14 mouse cellular contexts compared by ENCODE assay signal in genomic region chr5:21329672-21330665, GRCm38 (mm10). TPM values are rescaled to one million over a fixed set of nuclear protein-coding genes. Genes with fewer than 3 reads are reported as not detected.
DNase-seq lines count a peak whose midpoint lies in the region; ATAC-seq and TF ChIP-seq lines count a peak whose summit lies in the region.
"Had no signal": no experiment of that assay in that cellular context is flagged by ENCODE, and none has a peak within 500 bp of the region (broad histone marks: within the 10 kb centered on the region; RNA-seq: fewer than 3 reads in every experiment).

No protein-coding gene starts in this region.

- no peak; the same call in 1 of the 2 replicates for ATAC-seq in midbrain, embryonic 15.5 days (replicated peaks)
- peak; percentile 85 for ATAC-seq in heart, embryonic 16.5 days (replicated peaks; ENCODE audit: extremely low read depth, insufficient read depth, low FRiP score)

- H3K9me3 ChIP-seq in midbrain, embryonic 10.5 days (replicated peaks): 0 out of 2 replicates have a peak, but pooled peaks cover 3% of the 10 kb centered on the region
- no peaks in the 10 kb centered on the region for H3K9me3 ChIP-seq in midbrain, embryonic 15.5 days
- no peaks in the 10 kb centered on the region for H3K9me3 ChIP-seq in heart, embryonic 16.5 days (replicated peaks; ENCODE audit: control insufficient read depth, low read length)
- H3K9me3 ChIP-seq: G1E; liver, embryonic 15.5 days; megakaryocyte, embryonic 14.5 days had no signal

- TF ChIP-seq POLR2A in small intestine, adult 2 months (IDR thresholded peaks at IDR 0.05; ENCODE audit: low read depth, low read length): no peak

- peaks cover 20% of the 10 kb centered on the region for H3K4me1 ChIP-seq in midbrain, embryonic 10.5 days
- 0 out of 2 replicates have a peak, but pooled peaks cover 3% of the 10 kb centered on the region for H3K4me1 ChIP-seq in midbrain, embryonic 15.5 days
- peaks cover 38% of the 10 kb centered on the region for H3K4me1 ChIP-seq in heart, embryonic 16.5 days (ENCODE audit: control insufficient read depth, insufficient read depth, low read length)
- peaks cover 6% of the 10 kb centered on the region; the same call in 1 of the 2 replicates for H3K4me1 ChIP-seq in small intestine, adult 2 months (ENCODE audit: control insufficient read depth, insufficient read depth, insufficient read length, low read length)
- H3K4me1 ChIP-seq: liver, embryonic 15.5 days had no signal

- WGBS in midbrain, embryonic 10.5 days: 42% methylated on average over 11 of the region's 11 CpGs
- 36% methylated on average over 11 of the region's 11 CpGs for WGBS in midbrain, embryonic 15.5 days
- WGBS in heart, embryonic 16.5 days: 31% methylated on average over 11 of the region's 11 CpGs
- whole genome bisulfite sequencing in small intestine, adult 2 months: 79% methylated on average over 11 of the region's 11 CpGs

- TF ChIP-seq CTCF in small intestine, adult 2 months (IDR thresholded peaks at IDR 0.05; ENCODE audit: extremely low read depth, insufficient read length, insufficient replicate concordance, low read depth, low read length): no peak

- no peaks in the 10 kb centered on the region for H3K36me3 ChIP-seq in midbrain, embryonic 10.5 days
- H3K36me3 ChIP-seq in midbrain, embryonic 15.5 days (replicated peaks): no peaks in the 10 kb centered on the region
- no peaks in the 10 kb centered on the region for H3K36me3 ChIP-seq in heart, embryonic 16.5 days (ENCODE audit: control insufficient read depth, insufficient read depth)
- no peaks in the 10 kb centered on the region for H3K36me3 ChIP-seq in small intestine, adult 2 months (ENCODE audit: control insufficient read depth, insufficient read depth, low read length)
- H3K36me3 ChIP-seq: G1E; liver, embryonic 15.5 days had no signal

- no peaks in the 10 kb centered on the region for H3K27me3 ChIP-seq in midbrain, embryonic 10.5 days (ENCODE audit: low read depth, poor library complexity, severe bottlenecking)
- no peaks in the 10 kb centered on the region for H3K27me3 ChIP-seq in midbrain, embryonic 15.5 days (replicated peaks)
- H3K27me3 ChIP-seq in heart, embryonic 16.5 days (ENCODE audit: control insufficient read depth, insufficient read depth, low read length): no peaks in the 10 kb centered on the region
- H3K27me3 ChIP-seq in small intestine, adult 2 months (ENCODE audit: control insufficient read depth, insufficient read depth, low read length): no peaks in the 10 kb centered on the region
- H3K27me3 ChIP-seq: liver, embryonic 15.5 days; megakaryocyte, embryonic 14.5 days had no signal

- DNase-seq in midbrain, embryonic 10.5 days (ENCODE audit: low spot score): peak; percentile 26
- DNase-seq in heart, adult 18-20 months: peak; percentile 50 to 52
- no peak for DNase-seq in ovary, adult 18-20 months (ENCODE audit: low spot score)
- no peak for DNase-seq in cerebellum, adult 8-10 months
- DNase-seq: cerebellum, adult 11 months; thymus, postnatal 4 days had no signal

- H3K9ac ChIP-seq in midbrain, embryonic 15.5 days: no peak overlapping the region
- H3K9ac ChIP-seq in heart, embryonic 16.5 days (ENCODE audit: low read length): peak overlapping the region; percentile 65
- H3K9ac ChIP-seq: liver, embryonic 15.5 days had no signal

- peak overlapping the region; percentile 78 for H3K27ac ChIP-seq in midbrain, embryonic 10.5 days (replicated peaks)
- H3K27ac ChIP-seq in midbrain, embryonic 15.5 days: no peak overlapping the region
- H3K27ac ChIP-seq in heart, embryonic 16.5 days (ENCODE audit: low read length): peak overlapping the region; percentile 97
- peak overlapping the region; percentile 33; the same call in 1 of the 2 replicates for H3K27ac ChIP-seq in small intestine, adult 2 months (ENCODE audit: insufficient read depth, low read depth, low read length)
- H3K27ac ChIP-seq: kidney, postnatal 0 days; liver, embryonic 15.5 days had no signal

- 0 out of 2 replicates have a peak overlapping the region, but pooled peaks have one; percentile 21 for H3K4me3 ChIP-seq in midbrain, embryonic 10.5 days
- H3K4me3 ChIP-seq in midbrain, embryonic 15.5 days: no peak overlapping the region
- no peak overlapping the region for H3K4me3 ChIP-seq in heart, embryonic 16.5 days (ENCODE audit: low read length)
- H3K4me3 ChIP-seq in small intestine, adult 2 months (ENCODE audit: low read depth, low read length): no peak overlapping the region
- H3K4me3 ChIP-seq: erythroblast, embryonic 14.5 days; liver, embryonic 15.5 days; megakaryocyte, embryonic 14.5 days had no signal

- H3K4me2 ChIP-seq in midbrain, embryonic 15.5 days: no peak overlapping the region
- H3K4me2 ChIP-seq in heart, embryonic 16.5 days (ENCODE audit: low read depth, low read length): peak overlapping the region; percentile 45
- H3K4me2 ChIP-seq: liver, embryonic 15.5 days had no signal

RNA-seq across cellular contexts. Expression of gene Fgl2, which starts 42.5 kb away (rescaled TPM):
- polyA plus RNA-seq in midbrain, embryonic 10.5 days (2016; fragmentation: Nextera tagmentation; extraction: Ambion mirVana): 2.0 and 2.3 TPM in 2 replicates
- polyA plus RNA-seq in midbrain, embryonic 15.5 days (2015; fragmentation: Nextera tagmentation; extraction: Ambion mirVana): 1.9 and 2.4 TPM in 2 replicates
- 10 to 100 TPM; 16.5 to 22.9 TPM for total RNA-seq in heart, adult 18-20 months (2021)
- polyA plus RNA-seq in heart, embryonic 16.5 days (2015; fragmentation: Nextera tagmentation; extraction: Ambion mirVana): 32.4 and 40.2 TPM in 2 replicates
- polyA plus RNA-seq in small intestine, adult 2 months (2012; rRNA removed): 12.4 and 19.0 TPM in 2 replicates
- polyA plus RNA-seq: erythroblast, embryonic 14.5 days had no signal

Comparison
In these comparisons a context has a peak if more than half of its experiments do, and no peak if none do; other contexts are left out.
1. DNase-seq: peak in midbrain, embryonic 10.5 days (single experiment) and heart, adult 18-20 months (2 of 2); none in ovary, adult 18-20 months (single experiment) and cerebellum, adult 8-10 months (single experiment).